Mouse (Mus musculus) MEL (cell line): ENCODE data around the gene Pdgfra.

Experiments used
- CTCF ChIP-seq, 3 experiments: IDR thresholded peaks in 2 of 3; conservative IDR thresholded peaks in 1 of 3; 2 replicates each; pipeline ENCODE4 v1.5.1; 2011 to 2012; ENCODE audit warnings: low read length in 3 of 3, low read depth in 2 of 3, mild to moderate bottlenecking in 2 of 3, improper control_type of control experiment in 1 of 3, inconsistent platforms in 1 of 3, mixed read lengths in 1 of 3, moderate library complexity in 1 of 3; ENCODE audit not compliant: control insufficient read depth in 1 of 3, insufficient read depth in 1 of 3, poor library complexity in 1 of 3, severe bottlenecking in 1 of 3
- E2F4 ChIP-seq: IDR thresholded peaks from 2 replicates; pipeline ENCODE4 v1.6.1; 2011; ENCODE audit warnings: low read depth, low read length, improper control_type of control experiment, borderline replicate concordance
- GABPA ChIP-seq: IDR thresholded peaks from 2 replicates; pipeline ENCODE4 v1.6.1; 2012; ENCODE audit warnings: low read depth, mild to moderate bottlenecking, inconsistent platforms, low read length, improper control_type of control experiment, moderate library complexity
- GATA1 ChIP-seq: IDR thresholded peaks from 2 replicates; pipeline ENCODE4 v1.6.1; 2011; ENCODE audit warnings: low read depth, low read length, improper control_type of control experiment
- HCFC1 ChIP-seq: IDR thresholded peaks from 2 replicates; pipeline ENCODE4 v1.6.1; 2012; ENCODE audit warnings: low read depth, mild to moderate bottlenecking, inconsistent platforms, low read length, improper control_type of control experiment, moderate library complexity
- KAT2A ChIP-seq: conservative IDR thresholded peaks from 2 replicates; pipeline ENCODE4 v1.6.1; 2012; ENCODE audit warnings: low read depth, low read length, improper control_type of control experiment, inconsistent platforms
- MAFK ChIP-seq: IDR thresholded peaks from 2 replicates; pipeline ENCODE4 v1.6.1; 2011; ENCODE audit warnings: low read depth, mild to moderate bottlenecking, low read length, improper control_type of control experiment, borderline replicate concordance
- NELFE ChIP-seq: IDR thresholded peaks from 2 replicates; pipeline ENCODE4 v1.6.1; 2011; ENCODE audit warnings: low read depth, low read length, improper control_type of control experiment
- POLR2A ChIP-seq, 2 experiments: IDR thresholded peaks; 2 replicates each; pipeline ENCODE4 v1.6.1; 2011 to 2012; ENCODE audit warnings: low read length in 2 of 2, mild to moderate bottlenecking in 2 of 2, control low read depth in 1 of 2, improper control_type of control experiment in 1 of 2, low read depth in 1 of 2, moderate library complexity in 1 of 2; ENCODE audit not compliant: control insufficient read depth in 1 of 2, insufficient read depth in 1 of 2, poor library complexity in 1 of 2
- SIN3A ChIP-seq: IDR thresholded peaks from 2 replicates; pipeline ENCODE4 v1.6.1; 2012; ENCODE audit warnings: low read length, improper control_type of control experiment, inconsistent platforms
- TCF12 ChIP-seq: IDR thresholded peaks from 2 replicates; pipeline ENCODE4 v1.6.1; 2014; ENCODE audit warnings: low read depth, mild to moderate bottlenecking, inconsistent platforms, low read length, improper control_type of control experiment, moderate library complexity
- USF1 ChIP-seq: IDR thresholded peaks from 2 replicates; pipeline ENCODE4 v1.6.1; 2014; ENCODE audit warnings: low read depth, mild to moderate bottlenecking, inconsistent platforms, low read length, improper control_type of control experiment, moderate library complexity
- ZC3H11A ChIP-seq: IDR thresholded peaks from 2 replicates; pipeline ENCODE4 v1.6.1; 2012; ENCODE audit warnings: low read depth, mild to moderate bottlenecking, inconsistent platforms, low read length, improper control_type of control experiment

DNA sequence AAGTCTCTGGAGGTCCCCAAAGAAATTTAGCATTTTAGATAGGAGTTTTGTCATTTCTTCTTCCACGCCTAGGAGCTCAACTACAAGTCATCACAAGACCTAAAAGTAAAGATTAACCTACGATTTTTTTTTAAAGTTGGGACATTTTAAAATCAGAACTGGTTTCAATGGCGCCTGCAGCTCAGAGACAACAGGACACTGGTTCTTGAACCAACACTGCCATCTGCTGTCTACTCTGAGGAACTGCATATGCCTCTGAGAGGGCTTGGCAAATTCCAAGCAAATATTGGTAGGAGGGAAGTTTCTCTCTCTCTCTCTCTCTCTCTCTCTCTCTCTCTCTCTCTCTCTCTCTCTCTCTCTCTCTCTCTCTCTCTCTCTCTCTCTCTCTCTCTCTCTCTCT is 4.9 kb downstream of the Pdgfra start:
- no peak for TF ChIP-seq HCFC1
- TF ChIP-seq POLR2A (IDR thresholded peaks at IDR 0.05; ENCODE audit: control insufficient read depth in 1 of 2, insufficient read depth in 1 of 2, low read depth in 1 of 2, low read length in 2 of 2, poor library complexity in 1 of 2): no peak
- TF ChIP-seq ZC3H11A: peak; percentile 95
- no peak for TF ChIP-seq USF1
- peak; percentile 78 to 89 (median 84) for TF ChIP-seq CTCF (IDR thresholded peaks at IDR 0.05 in 2 of 3, conservative IDR thresholded peaks at IDR 0.05 in 1 of 3; ENCODE audit: control insufficient read depth in 1 of 3, insufficient read depth in 1 of 3, low read depth in 2 of 3, low read length in 3 of 3, poor library complexity in 1 of 3, severe bottlenecking in 1 of 3)
- no peak for TF ChIP-seq MAFK
- TF ChIP-seq NELFE: no peak
- TF ChIP-seq KAT2A: no peak
- no peak for TF ChIP-seq E2F4
- TF ChIP-seq GATA1: no peak
- no peak for TF ChIP-seq GABPA
- no peak for TF ChIP-seq TCF12
- TF ChIP-seq SIN3A: no peak; the same call in 1 of the 2 replicates
